Mouse (Mus musculus) bone marrow macrophage, adult 2 months (primary cell): Measurements from ENCODE around the gene Acot2. TPM values are rescaled to one million over a fixed set of nuclear protein-coding genes. Genes with fewer than 3 reads are reported as not detected.

Experiments used
- H3K27ac ChIP-seq: 2 replicates; pipeline ENCODE4 v1.5.1; 2012; ENCODE audit warnings: low read depth, low read length; ENCODE audit not compliant: insufficient read depth
- H3K4me1 ChIP-seq: 2 replicates; pipeline ENCODE4 v1.6.1; 2012; ENCODE audit warnings: low read length; ENCODE audit not compliant: control insufficient read depth, insufficient read depth
- H3K4me3 ChIP-seq: 2 replicates; pipeline ENCODE4 v1.5.1; 2012; ENCODE audit warnings: mild to moderate bottlenecking, low read length, moderate library complexity; ENCODE audit not compliant: insufficient read depth
- CTCF ChIP-seq: IDR thresholded peaks from 2 replicates; pipeline ENCODE4 v1.5.1; 2012; ENCODE audit warnings: low read depth, mild to moderate bottlenecking, low read length, moderate library complexity
- POLR2A ChIP-seq: IDR thresholded peaks from 2 replicates; pipeline ENCODE4 v1.6.1; 2012; ENCODE audit warnings: mild to moderate bottlenecking, low read depth, low read length, borderline replicate concordance
- polyA plus RNA-seq: library from polyadenylated mRNA; stranded (reverse); fragments of >200 nt; gene quantifications from 2 replicates; pipeline ENCODE4 v1.2.4, GENCODE M21; 2012; ENCODE audit not compliant: missing spikeins, insufficient read depth, insufficient read length

Gene Acot2
- polyA plus RNA-seq, 1 experiment: 12.5 TPM

GRCm38 (mm10) chr12:83950840-83951701, 36.6 kb upstream of the Acot2 start:
- Histone ChIP-seq H3K27ac (peak overlapping the region; percentile 89), H3K4me3 (peak overlapping the region; percentile 92), H3K4me1 (peaks cover 29% of the 10 kb centered on the region)
- no peak for TF ChIP-seq CTCF
- no peak for TF ChIP-seq POLR2A

GRCm38 (mm10) chr12:83951711-83952575, 35.7 kb upstream of the Acot2 start:
- peak overlapping the region; percentile 92 for H3K4me3 ChIP-seq
- TF ChIP-seq CTCF (no peak), POLR2A (no peak)
- H3K27ac ChIP-seq: 0 out of 2 replicates have a peak overlapping the region, but pooled peaks have one; percentile 89
- peaks cover 27% of the 10 kb centered on the region for H3K4me1 ChIP-seq

GRCm38 (mm10) chr12:83958278-83958677, 29.4 kb upstream of the Acot2 start:
- Histone ChIP-seq H3K4me3 (no peak overlapping the region), H3K27ac (no peak overlapping the region), H3K4me1 (peaks cover 13% of the 10 kb centered on the region)
- TF ChIP-seq POLR2A (no peak), CTCF (no peak)

- H3K4me1 ChIP-seq: no peaks in the 10 kb centered on the region
- H3K4me3 ChIP-seq: no peak overlapping the region
- H3K27ac ChIP-seq: no peak overlapping the region
- TF ChIP-seq POLR2A (no peak), CTCF (no peak)
These were observed 22.4 kb upstream of the Acot2 start for GRCm38 (mm10) chr12:83965235-83965634.

- Histone ChIP-seq H3K4me3 (no peak overlapping the region), H3K27ac (no peak overlapping the region)
- TF ChIP-seq CTCF (peak; percentile 83), POLR2A (no peak)
These were observed 15.5 kb upstream of the Acot2 start for GRCm38 (mm10) chr12:83972117-83972516.

GRCm38 (mm10) chr12:83978862-83979261, 8.8 kb upstream of the Acot2 start:
- Histone ChIP-seq H3K27ac (no peak overlapping the region), H3K4me3 (no peak overlapping the region), H3K4me1 (no peaks in the 10 kb centered on the region)
- no peak for TF ChIP-seq POLR2A
- no peak for TF ChIP-seq CTCF

More at GRCm38 (mm10) chr12:83972117-83972516, 15.5 kb upstream of the Acot2 start:
- no peaks in the 10 kb centered on the region for H3K4me1 ChIP-seq

GRCm38 (mm10) chr12:83981615-83982014, 6.0 kb upstream of the Acot2 start:
- Histone ChIP-seq H3K4me3 (no peak overlapping the region), H3K27ac (no peak overlapping the region), H3K4me1 (peaks cover 1% of the 10 kb centered on the region)
- TF ChIP-seq CTCF: no peak
- no peak for TF ChIP-seq POLR2A

GRCm38 (mm10) chr12:83984752-83985151, 2.9 kb upstream of the Acot2 start, which contains the start of gene Heatr4:
TSS of gene Heatr4 (minus strand) at chr12:83984852.
- Histone ChIP-seq H3K27ac (no peak within 1 kb of the TSS), H3K4me1 (peaks cover 9% of the 10 kb centered on the region), H3K4me3 (no peak within 1 kb of the TSS)
- TF ChIP-seq POLR2A (no peak), CTCF (no peak)

GRCm38 (mm10) chr12:83987242-83987582, 449 bp upstream of the Acot2 start:
- peaks cover 9% of the 10 kb centered on the region for H3K4me1 ChIP-seq
- no peak for TF ChIP-seq POLR2A
- no peak for TF ChIP-seq CTCF
- H3K27ac ChIP-seq: peak overlapping the region; percentile 51
- H3K4me3 ChIP-seq: peak overlapping the region; percentile 63
